Mouse (Mus musculus) cerebellum, adult 2 months (tissue): ENCODE results near the gene Dnah10. TPM values are rescaled to one million over a fixed set of nuclear protein-coding genes. Genes with fewer than 3 reads are reported as not detected.

Experiments used
- DNase-seq, 2 experiments: peaks; one replicate each; pipeline ENCODE4 v3.0.0; 2021
- H3K27ac ChIP-seq: fragments of 200-500 bp; 2 replicates; pipeline ENCODE4 v1.5.1; 2012; ENCODE audit warnings: low read length, control low read depth, inconsistent platforms; ENCODE audit not compliant: insufficient read depth
- H3K27me3 ChIP-seq: fragments of 200-500 bp; 2 replicates; pipeline ENCODE4 v1.6.1; 2012; ENCODE audit warnings: inconsistent platforms, mild to moderate bottlenecking, low read length, moderate library complexity; ENCODE audit not compliant: control insufficient read depth, insufficient read depth
- H3K4me1 ChIP-seq: fragments of 200-500 bp; 2 replicates; pipeline ENCODE4 v1.6.1; 2011; ENCODE audit warnings: low read length; ENCODE audit not compliant: control insufficient read depth, insufficient read depth
- H3K4me3 ChIP-seq: fragments of 200-500 bp; replicated peaks from 2 replicates; pipeline ENCODE3; 2011; ENCODE audit warnings: mild to moderate bottlenecking, low read depth, low read length, control low read depth; ENCODE audit not compliant: insufficient read depth
- CTCF ChIP-seq: fragments of 200-500 bp; IDR thresholded peaks from 2 replicates; pipeline ENCODE4 v1.5.1; 2011; ENCODE audit warnings: low read depth, mild to moderate bottlenecking, control low read depth, low read length, moderate library complexity, borderline replicate concordance; ENCODE audit not compliant: insufficient read depth
- POLR2A ChIP-seq: fragments of 200-500 bp; IDR thresholded peaks from 2 replicates; pipeline ENCODE4 v1.6.1; 2011; ENCODE audit warnings: low read length, control low read depth, borderline replicate concordance; ENCODE audit not compliant: insufficient read depth
- WGBS: fragments of 180-500 bp; shearing (Covaris S2); methylation state at CpG from one replicate; pipeline ENCODE4 v1.1.7; 2018; 5-methylcytosine and 5-hydroxymethylcytosine counted together
- polyA plus RNA-seq: library from polyadenylated mRNA; depleted of rRNA; stranded (reverse); fragments of >200 nt; gene quantifications from 2 replicates; pipeline ENCODE4 v1.2.3, GENCODE M21; 2012

The Dnah10 gene
- polyA plus RNA-seq, 1 experiment: 0.33 TPM

GRCm38 (mm10) chr5:124814797-124815196, 89.9 kb downstream of the Dnah10 start:
- TF ChIP-seq CTCF: no peak
- TF ChIP-seq POLR2A: no peak
- no peaks in the 10 kb centered on the region for H3K27me3 ChIP-seq
- 2% methylated on average over 5 of the region's 5 CpGs for WGBS
- peaks cover 23% of the 10 kb centered on the region for H3K4me1 ChIP-seq
- no peak overlapping the region for H3K27ac ChIP-seq
- no peak overlapping the region for H3K4me3 ChIP-seq
- peak; percentile 87 to 94 for DNase-seq

- H3K4me3 ChIP-seq: no peak overlapping the region
- peak in 1 of 2 experiments; percentile 28 for DNase-seq
- H3K4me1 ChIP-seq: peaks cover 28% of the 10 kb centered on the region
- no peak for TF ChIP-seq CTCF
- no peak for TF ChIP-seq POLR2A
- no peak overlapping the region for H3K27ac ChIP-seq
- 71% methylated on average over 15 of the region's 15 CpGs for WGBS
- no peaks in the 10 kb centered on the region for H3K27me3 ChIP-seq
Observed at GRCm38 (mm10) chr5:124817050-124817449, 92.2 kb downstream of the Dnah10 start.

GRCm38 (mm10) chr5:124822128-124822894, 97.4 kb downstream of the Dnah10 start:
- WGBS: 41% methylated on average over 18 of the region's 18 CpGs
- peak in 1 of 2 experiments; percentile 52 for DNase-seq

GRCm38 (mm10) chr5:124830331-124830730, 105.4 kb downstream of the Dnah10 start:
- 33% methylated on average over 12 of the region's 12 CpGs for WGBS
- no peak for TF ChIP-seq POLR2A
- TF ChIP-seq CTCF: no peak
- H3K4me3 ChIP-seq: no peak overlapping the region
- peaks cover 40% of the 10 kb centered on the region for H3K4me1 ChIP-seq
- no peak overlapping the region for H3K27ac ChIP-seq
- peak in 1 of 2 experiments; percentile 34 for DNase-seq
- H3K27me3 ChIP-seq: no peaks in the 10 kb centered on the region

More at GRCm38 (mm10) chr5:124822128-124822894, 97.4 kb downstream of the Dnah10 start:
- TF ChIP-seq POLR2A: no peak
- no peak for TF ChIP-seq CTCF
- H3K27ac ChIP-seq: no peak overlapping the region
- H3K27me3 ChIP-seq: no peaks in the 10 kb centered on the region
- no peak overlapping the region for H3K4me3 ChIP-seq
- H3K4me1 ChIP-seq: peaks cover 21% of the 10 kb centered on the region

GRCm38 (mm10) chr5:124835218-124835617, 110.3 kb downstream of the Dnah10 start:
- TF ChIP-seq POLR2A: no peak
- TF ChIP-seq CTCF: 0 out of 2 replicates have a peak, but pooled peaks have one; percentile 12
- H3K4me3 ChIP-seq: no peak overlapping the region
- 7% methylated on average over 15 of the region's 15 CpGs for WGBS
- no peaks in the 10 kb centered on the region for H3K27me3 ChIP-seq
- peak overlapping the region; percentile 84 for H3K27ac ChIP-seq
- peaks cover 57% of the 10 kb centered on the region for H3K4me1 ChIP-seq
- peak; percentile 93 to 97 for DNase-seq

GRCm38 (mm10) chr5:124836075-124836474, 111.2 kb downstream of the Dnah10 start:
- Histone ChIP-seq H3K27me3 (no peaks in the 10 kb centered on the region), H3K4me1 (peaks cover 62% of the 10 kb centered on the region), H3K27ac (peak overlapping the region; percentile 84), H3K4me3 (no peak overlapping the region)
- DNase-seq: peak; percentile 52 to 67
- 22% methylated on average over 10 of the region's 10 CpGs for WGBS
- TF ChIP-seq CTCF: no peak
- TF ChIP-seq POLR2A: no peak

GRCm38 (mm10) chr5:124836621-124837020, 111.7 kb downstream of the Dnah10 start:
- TF ChIP-seq POLR2A (0 out of 2 replicates have a peak, but pooled peaks have one; percentile 10), CTCF (no peak; the same call in 1 of the 2 replicates)
- Histone ChIP-seq H3K27ac (peak overlapping the region; percentile 84), H3K27me3 (no peaks in the 10 kb centered on the region), H3K4me1 (peaks cover 67% of the 10 kb centered on the region), H3K4me3 (no peak overlapping the region)
- DNase-seq: peak; percentile 94 to 97
- WGBS: 10% methylated on average over 4 of the region's 4 CpGs

- Histone ChIP-seq H3K4me1 (peaks cover 76% of the 10 kb centered on the region), H3K27ac (no peak overlapping the region), H3K4me3 (no peak overlapping the region), H3K27me3 (no peaks in the 10 kb centered on the region)
- 28% methylated on average over 7 of the region's 7 CpGs for WGBS
- TF ChIP-seq CTCF: no peak
- no peak for TF ChIP-seq POLR2A
- no peak for DNase-seq
Observed at GRCm38 (mm10) chr5:124840202-124840601, 115.3 kb downstream of the Dnah10 start.
